Mouse (Mus musculus): ENCODE results near the gene H2afy2.

Gene H2afy2

DNA sequence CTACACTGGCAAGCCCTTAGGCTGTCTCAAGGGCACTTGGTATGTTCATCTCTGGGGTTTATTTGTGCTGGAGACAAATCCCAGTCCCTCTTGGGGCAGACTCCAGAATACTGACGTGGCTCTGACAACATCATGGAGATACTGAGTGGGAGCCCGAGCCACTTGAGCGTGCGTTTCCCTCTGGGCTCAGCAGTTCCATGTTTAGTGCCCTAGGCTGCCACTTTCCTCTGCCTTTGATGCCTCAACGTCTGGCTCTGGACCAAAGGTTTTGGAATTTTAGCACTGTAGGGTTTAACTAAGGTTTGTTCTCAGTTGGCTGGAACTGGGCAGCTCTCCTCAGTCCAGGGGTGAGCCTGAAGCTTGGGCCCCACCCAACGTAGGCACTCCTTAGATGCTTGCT, 60.7 kb downstream of the H2afy2 start:
- DNase-seq (ENCODE audit: low spot score), result no peak

DNA sequence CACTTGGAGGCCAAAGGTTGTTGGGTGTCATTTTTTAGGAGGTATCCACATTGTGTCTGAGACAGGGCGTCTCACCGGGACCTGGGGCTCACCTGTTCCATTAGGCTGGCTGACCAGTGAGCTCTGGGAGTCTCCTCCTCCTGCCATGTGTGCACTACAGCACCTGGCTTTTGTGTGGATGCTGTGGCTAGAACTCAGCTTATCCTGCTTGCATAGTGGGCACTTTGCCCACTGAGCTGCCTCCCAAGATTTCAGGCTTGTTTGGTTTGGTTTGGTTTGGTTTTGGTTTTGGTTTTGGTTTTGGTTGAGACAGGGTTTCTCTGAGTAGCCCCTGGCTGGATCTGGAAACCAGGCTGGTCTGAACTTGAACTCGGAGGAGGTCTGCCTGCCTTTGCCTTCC, 61.7 kb downstream of the H2afy2 start:
- no peak for DNase-seq (ENCODE audit: low spot score)

DNA sequence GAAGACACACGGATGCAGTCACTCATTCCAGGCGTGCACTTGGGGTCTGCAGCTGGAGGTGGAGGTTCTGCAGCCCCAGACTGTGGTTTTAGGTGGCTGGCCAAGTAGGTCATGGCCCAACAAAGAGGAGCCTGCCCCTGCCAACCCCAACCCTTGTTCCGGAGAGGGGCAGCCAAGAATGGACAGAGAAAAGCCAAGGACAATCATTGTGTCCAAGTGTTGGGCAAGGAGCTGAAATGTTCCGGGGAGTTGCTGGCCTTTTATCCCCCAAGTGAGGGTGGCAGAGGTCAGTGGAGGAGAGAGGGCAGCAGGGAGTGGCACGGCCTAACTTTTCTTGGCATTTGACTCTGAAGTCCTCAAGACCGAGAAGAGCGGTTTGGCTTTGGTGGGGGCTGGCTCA, 63.6 kb downstream of the H2afy2 start:
- DNase-seq (ENCODE audit: low spot score), result no peak

- no peak for DNase-seq (ENCODE audit: low spot score)
Observed at GRCm38 (mm10) chr10:61717406-61718296, 66.3 kb downstream of the H2afy2 start.

DNA sequence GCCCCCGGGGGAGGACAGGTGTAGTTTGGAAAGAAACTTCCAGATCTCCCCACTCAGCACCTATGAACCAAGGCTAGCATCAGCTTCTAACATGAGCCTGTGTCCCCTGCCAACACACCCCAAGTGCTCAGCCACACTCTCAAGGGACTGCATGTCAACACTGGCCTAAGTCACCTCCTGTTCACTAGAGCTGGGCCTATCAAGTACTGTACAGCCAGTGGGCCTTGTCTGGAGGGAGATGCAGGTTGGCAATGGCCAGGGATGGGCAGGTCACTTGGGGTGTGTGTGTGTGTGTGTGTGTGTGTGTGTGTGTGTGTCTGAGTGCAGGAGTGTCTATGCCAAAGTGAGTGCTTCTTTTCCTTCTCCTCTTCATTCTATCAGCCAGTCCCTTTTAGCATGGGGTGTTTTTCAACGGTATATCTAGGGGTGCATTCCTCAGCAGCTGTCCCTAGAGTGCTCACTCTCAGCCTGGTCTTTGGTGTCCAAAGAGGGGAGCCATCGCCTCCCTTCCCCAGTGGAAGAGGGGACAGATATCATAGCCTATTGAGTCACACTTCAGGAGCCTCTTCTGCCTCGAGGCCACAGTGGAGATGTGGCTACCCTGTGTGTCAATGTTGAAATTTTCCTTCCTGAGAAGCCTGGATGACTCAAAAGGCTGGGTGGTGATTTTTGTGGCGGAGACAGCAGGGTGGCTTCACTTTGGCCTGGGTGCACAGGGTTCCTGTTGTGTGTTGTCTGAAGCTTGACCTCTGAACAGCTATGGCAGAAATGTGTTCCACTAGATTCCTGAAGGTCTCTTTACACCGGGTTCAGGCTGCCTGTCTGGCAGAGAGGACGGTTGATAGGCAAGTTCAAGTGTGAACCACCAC, 67.7 kb downstream of the H2afy2 start:
- DNase-seq (ENCODE audit: low spot score), result no peak

- DNase-seq (ENCODE audit: low spot score), result no peak
Observed at GRCm38 (mm10) chr10:61715462-61715837, 68.5 kb downstream of the H2afy2 start.

- peak; percentile 76 for DNase-seq (ENCODE audit: low spot score)
Observed at GRCm38 (mm10) chr10:61714771-61715461, 69.0 kb downstream of the H2afy2 start, which contains the start of gene Aifm2. Gene Aifm2, plus strand, starts transcription at chr10:61715263.

DNA sequence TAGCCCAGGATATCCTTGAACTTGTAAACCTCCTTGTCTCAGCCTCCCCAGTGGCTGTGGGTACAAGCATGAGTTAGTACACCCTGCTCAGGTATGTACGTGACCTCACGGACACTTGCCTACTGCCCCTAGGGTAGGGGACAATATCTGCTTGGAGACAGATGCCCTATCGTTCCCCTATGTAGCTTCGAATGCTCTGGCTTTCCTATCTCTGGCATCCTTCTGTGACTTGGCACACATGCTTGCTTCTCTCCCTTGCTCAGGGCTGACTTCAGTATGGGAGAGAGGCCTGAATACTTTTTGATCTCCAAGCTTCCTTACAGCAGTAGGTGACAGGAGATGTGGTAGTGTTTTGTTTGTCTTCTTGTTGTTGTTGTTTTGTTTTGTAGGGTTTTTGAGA, 69.8 kb downstream of the H2afy2 start:
- no peak for DNase-seq (ENCODE audit: low spot score)

GRCm38 (mm10) chr10:61713601-61714000, 70.3 kb downstream of the H2afy2 start:
- DNase-seq (ENCODE audit: low spot score), result no peak

DNA sequence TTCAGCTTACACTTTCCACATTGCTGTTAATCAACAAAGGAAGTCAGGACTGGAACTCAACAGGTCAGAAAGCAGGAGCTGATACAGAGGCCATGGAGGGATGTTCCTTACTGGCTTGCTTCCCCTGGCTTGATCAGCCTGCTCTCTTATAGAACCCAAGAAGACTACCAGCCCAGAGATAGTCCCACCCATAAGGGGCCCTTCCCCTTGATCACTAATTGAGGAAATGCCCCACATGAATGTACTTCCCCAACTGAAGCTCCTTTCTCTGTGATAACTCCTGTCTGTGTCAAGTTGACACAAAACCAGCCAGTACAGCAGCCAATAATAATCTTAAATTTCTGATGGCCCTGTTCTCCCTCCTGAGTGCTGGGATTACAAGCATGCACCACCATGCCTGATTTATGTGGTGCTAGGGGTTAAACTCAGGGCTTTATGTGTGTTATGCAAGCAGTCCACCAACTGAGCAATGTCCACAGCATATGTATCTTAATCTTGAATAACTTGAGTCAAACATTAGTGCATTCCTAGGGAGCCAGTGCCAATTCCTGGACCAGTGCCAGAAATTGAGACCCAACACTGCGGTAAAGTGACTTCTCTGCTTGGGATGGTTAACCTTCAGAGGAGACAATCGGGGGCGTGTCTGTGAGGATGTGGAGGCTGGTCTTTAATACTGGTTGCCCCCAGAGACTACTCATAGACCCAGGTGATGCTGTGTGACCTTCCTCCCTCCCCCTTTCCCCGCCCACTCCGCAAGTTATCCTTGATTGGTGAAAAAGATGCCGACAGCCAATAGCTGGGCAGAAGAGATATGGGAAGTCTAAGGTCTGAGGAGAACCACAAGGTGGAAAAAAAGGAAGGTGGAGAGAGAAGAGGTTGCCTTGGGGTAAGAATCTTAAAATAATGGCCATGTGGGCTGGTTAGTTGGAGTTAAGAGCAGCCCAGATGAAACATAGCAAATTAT, 77.3 kb downstream of the H2afy2 start:
- no peak for DNase-seq (ENCODE audit: low spot score)

GRCm38 (mm10) chr10:61704663-61705062, 79.3 kb downstream of the H2afy2 start:
- DNase-seq (ENCODE audit: low spot score), result no peak

DNA sequence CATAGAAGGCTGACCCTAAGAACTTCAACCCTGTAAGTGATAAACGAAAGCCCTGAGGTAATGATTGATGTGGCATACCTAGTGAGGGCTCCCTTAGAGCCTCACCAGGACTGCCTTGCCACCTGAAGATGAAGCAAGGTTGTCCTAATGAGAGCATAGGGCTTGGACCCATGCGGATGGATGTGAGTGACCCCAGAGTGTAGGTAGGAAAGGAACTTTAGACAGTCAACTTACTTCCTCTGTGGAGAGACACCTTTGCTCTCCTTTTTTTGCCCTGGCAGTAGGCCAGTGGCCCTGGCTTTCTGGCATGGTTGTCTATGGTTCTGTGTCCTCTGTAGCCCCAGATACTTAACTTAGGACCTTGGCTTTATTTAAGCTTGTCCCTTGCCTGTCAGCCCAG, 86.9 kb downstream of the H2afy2 start:
- DNase-seq (ENCODE audit: low spot score), result no peak

- DNase-seq (ENCODE audit: low spot score), result peak; percentile 56
Observed at GRCm38 (mm10) chr10:61696560-61696823, 87.5 kb downstream of the H2afy2 start.

DNA sequence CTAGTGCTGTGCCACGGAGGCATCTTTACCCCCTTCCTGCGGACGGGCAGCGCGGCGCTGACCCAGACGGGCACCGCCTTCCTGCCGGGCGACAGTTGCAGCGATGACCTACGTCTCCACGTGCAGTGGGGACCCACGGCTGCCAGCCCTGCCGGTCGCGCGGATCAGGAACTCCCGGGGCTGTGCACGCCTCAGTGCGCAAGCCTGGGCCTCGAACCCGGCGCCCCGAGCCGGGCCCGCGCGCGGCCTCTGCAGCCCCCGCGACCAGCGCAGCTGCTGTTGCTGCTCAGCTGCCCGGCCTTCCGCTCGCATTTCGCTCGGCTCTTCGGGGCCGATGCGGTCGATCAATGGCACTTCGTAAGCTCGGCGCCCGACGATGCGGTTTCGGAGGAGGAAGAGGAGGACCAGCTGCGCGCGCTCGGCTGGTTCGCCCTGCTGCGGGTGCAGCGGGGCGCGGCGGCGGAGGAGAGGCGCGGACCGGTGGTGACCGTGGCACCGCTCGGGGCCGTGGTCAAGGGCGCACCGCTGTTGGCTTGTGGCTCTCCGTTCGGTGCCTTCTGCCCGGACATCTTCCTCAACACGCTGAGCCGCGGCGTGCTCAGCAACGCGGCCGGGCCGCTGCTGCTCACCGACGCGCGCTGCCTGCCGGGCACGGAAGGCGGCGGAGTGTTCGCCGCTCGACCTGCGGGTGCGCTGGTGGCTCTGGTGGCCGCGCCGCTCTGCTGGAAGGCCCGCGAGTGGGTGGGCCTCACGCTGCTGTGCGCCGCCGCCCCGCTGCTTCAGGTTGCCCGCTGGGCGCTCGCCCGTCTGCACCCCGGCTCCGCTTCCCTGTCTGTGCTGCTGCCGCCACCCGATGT, 88.0 kb downstream of the H2afy2 start:
- no peak for DNase-seq (ENCODE audit: low spot score)

DNA sequence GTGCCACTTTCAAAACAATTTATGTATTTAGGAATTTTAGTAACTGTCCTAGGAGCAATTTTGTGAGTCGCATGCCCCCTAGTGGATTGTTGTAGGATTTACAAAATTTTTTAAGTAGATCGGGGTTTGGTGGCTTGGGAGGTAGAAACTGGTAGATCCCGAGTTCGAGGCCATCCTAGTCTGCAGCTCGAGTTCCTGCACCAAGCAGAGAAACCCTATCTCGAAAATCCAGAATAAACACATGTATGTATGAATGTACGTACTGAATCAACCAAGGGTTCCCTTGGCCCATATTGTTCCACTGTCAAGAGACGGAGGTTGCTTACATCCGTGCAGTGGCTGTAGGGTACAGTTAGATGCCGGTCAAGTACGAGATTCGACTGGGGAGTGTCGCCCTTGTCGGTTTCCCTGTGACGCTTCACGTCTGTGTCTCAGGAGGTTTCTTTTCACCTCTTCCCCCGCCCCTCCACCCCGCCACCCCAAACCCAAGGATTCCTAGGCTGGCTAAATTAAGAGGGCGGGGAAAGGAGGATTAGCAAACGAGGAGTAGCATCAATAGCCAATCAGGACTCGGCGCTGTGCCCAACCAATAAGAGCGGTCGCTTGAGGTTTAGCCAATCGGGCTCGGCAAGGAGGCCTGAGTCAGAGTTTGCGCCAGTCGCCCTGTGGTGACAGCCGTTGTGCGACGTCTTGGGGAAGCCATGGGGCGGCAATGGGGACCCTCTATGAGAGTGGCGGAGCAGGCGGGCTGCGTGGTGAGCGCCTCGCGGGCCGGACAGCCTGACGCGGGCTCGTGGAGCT, 88.9 kb downstream of the H2afy2 start, which contains the start of gene Tysnd1:
Gene Tysnd1, plus strand, starts transcription at position 645 of the 801 bp plus-strand sequence.
- DNase-seq (ENCODE audit: low spot score), result peak; percentile 98

DNA sequence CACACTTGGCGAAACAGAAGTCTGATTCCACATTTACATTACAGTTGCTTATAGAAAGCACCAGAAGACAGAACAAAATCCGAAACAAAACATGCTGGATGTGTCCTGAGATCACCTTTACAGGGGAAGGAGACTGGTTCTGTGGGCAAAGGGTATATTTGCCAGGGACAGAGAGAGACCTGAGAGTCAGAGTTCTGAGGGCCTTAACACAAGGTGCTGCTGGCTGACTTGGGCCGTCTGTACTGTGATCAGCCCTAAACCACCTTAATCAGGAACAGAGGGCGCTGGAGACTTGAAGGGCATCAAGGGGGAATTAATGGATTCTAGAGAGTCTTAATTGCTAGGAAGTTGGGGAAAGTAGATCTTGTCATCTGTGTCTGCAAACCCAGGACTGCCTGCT, 90.4 kb downstream of the H2afy2 start:
- no peak for DNase-seq (ENCODE audit: low spot score)

GRCm38 (mm10) chr10:61689405-61689804, 94.5 kb downstream of the H2afy2 start:
- DNase-seq (ENCODE audit: low spot score), result no peak

Data from testis, postnatal 10 days (tissue).